Mouse (Mus musculus) liver, adult (tissue): Measurements from ENCODE around the gene Eif4a2.

Experiments used
- GATA4 ChIP-seq: IDR thresholded peaks from 2 replicates; pipeline ENCODE4 v1.6.1; 2014; ENCODE audit warnings: mild to moderate bottlenecking, low read length; ENCODE audit not compliant: insufficient replicate concordance

Gene Eif4a2

GRCm38 (mm10) chr16:23145211-23145610 is 38.0 kb downstream of the Eif4a2 start:
- TF ChIP-seq GATA4, result no peak

GRCm38 (mm10) chr16:23146280-23146679 is 39.0 kb downstream of the Eif4a2 start, which contains the start of gene Adipoq:
Gene Adipoq, plus strand, starts transcription at chr16:23146536.
- TF ChIP-seq GATA4, result no peak

GRCm38 (mm10) chr16:23148936-23149335 is 41.7 kb downstream of the Eif4a2 start:
- TF ChIP-seq GATA4, result no peak

GRCm38 (mm10) chr16:23149396-23149795 is 42.2 kb downstream of the Eif4a2 start:
- no peak for TF ChIP-seq GATA4

GRCm38 (mm10) chr16:23151423-23151822 is 44.2 kb downstream of the Eif4a2 start:
- TF ChIP-seq GATA4, result no peak

- TF ChIP-seq GATA4, result no peak
These were observed 47.0 kb downstream of the Eif4a2 start for GRCm38 (mm10) chr16:23154261-23154660.

GRCm38 (mm10) chr16:23157013-23157412 is 49.8 kb downstream of the Eif4a2 start:
- no peak for TF ChIP-seq GATA4

- no peak for TF ChIP-seq GATA4
These were observed 51.0 kb downstream of the Eif4a2 start for GRCm38 (mm10) chr16:23158292-23158691.

GRCm38 (mm10) chr16:23158957-23159356 is 51.7 kb downstream of the Eif4a2 start:
- no peak for TF ChIP-seq GATA4

- TF ChIP-seq GATA4, result no peak
These were observed 52.5 kb downstream of the Eif4a2 start for GRCm38 (mm10) chr16:23159749-23160148.

- no peak for TF ChIP-seq GATA4
These were observed 54.9 kb downstream of the Eif4a2 start for GRCm38 (mm10) chr16:23162116-23162515.
